Mouse (Mus musculus) induced T-regulatory cell, adult 2 months (primary cell): ENCODE data around the gene Naxe.
A peak's percentile ranks its signal among the peaks of the same experiment; 100 is the strongest.

Source experiments
- DNase-seq: peaks from one replicate; pipeline ENCODE4 v3.0.0-alpha.2; 2012; ENCODE audit warnings: low read depth

The Naxe gene

DNA sequence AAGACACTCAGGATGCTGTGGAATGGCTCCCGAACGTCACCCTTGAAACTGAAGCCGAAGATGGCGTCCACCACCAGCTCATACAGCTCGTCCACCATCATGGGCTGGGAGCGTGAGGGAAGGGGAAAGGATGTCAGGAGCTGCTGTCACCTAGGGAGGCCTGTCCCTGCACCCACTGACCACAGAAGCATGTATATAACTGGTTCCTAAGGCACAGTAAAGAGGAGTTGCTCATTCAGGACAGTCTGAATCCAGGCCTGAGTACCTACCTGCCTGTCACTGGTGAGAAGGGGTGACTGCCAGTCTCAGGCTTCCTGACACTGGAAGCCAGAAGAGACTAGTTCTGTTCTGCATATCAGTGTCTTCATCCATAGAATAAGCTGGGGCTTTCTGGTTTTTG is 1.3 kb downstream of the Naxe start:
- no peak for DNase-seq

DNA sequence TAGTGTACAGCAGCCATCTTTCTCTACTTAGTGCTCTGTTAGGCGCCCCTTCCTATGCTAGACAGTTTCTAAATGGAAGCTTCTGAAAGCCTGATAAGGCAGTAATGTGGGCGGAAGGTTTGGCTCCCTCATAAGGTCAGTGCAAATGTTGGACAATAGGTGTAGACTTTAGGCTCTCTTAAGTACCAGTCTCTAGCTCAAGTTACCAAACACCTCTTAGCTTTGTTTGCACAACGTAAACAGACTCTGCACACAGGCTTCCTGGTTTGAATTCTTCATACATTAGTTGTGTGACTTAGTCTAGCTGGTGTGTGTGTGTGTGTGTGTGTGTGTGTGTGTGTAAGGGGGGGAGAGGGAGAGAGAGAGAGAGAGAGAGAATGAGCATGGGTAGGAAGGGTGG is 8.8 kb downstream of the Naxe start:
- no peak for DNase-seq

DNA sequence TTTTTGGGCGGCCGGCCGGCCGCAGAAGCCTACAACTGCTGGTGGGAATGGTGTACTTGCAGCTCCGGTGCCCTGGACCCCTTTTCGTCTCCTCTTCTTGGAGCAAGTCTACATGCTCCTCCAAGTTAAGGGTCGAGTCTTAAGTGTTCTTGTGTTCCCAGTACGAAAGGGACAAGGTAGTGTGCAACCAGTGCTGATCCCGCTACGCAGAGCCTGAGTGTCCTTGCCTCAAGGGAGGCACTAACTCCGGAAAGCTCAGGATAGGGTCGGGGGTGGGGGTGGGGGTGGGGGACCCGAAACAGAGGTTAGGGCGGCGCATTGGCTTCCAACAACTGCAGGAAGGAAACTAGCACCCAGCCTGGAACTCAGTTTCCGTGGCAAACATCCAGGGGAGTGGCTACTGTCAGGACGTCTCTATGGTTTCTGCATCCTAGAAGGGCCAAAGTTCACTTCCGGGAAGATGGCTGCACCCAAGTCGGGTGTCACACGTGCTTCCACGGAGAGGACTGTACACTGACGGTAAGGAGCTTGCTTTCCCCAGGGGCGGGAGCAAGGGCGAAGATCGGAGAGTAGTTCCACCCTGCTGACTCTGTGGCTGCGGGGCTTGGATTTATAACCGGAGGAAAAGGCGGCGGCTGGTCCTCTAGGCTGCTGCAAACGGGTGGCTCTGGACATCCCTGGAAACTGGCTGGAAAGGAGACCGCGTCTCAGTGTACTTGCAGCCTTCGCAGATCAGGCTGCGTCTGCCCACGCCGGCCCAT is 15.5 kb downstream of the Naxe start, which contains the start of gene Gpatch4:
Gene Gpatch4, plus strand, starts transcription at position 448 of the 761 bp plus-strand sequence.
- peak; percentile 98 for DNase-seq

DNA sequence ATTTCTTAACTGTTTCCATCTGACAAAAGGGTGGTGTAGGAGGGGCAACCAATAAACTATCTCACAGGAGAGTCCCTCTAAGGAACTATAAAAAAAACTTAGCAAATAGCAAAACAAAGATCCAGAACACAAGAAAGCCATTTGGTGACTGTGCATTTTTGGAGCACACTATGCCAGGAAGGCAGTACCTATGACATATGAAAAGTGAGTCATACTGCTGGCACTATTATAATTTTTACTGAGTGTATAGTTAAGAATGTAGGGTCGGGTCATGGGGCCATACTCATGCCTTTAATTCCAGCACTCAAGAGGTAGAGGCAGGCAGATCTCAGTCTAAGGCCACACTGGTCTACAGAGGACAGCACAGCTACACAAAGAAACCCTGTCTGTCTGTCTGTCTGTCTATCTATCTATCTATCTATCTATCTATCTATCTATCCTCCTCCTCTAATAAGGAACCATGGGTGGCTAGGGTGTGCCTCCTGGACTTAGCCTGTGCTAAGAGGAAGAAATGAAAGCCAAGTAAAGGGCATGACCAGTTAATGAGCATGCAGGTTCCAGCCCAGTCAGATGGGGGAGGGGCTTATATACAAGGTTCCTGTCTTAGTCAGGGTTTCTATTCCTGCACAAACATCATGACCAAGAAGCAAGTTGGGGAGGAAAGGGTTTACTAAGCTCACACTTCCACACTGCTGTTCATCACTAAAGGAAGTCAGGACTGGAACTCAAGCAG is 22.6 kb downstream of the Naxe start:
- no peak for DNase-seq

DNA sequence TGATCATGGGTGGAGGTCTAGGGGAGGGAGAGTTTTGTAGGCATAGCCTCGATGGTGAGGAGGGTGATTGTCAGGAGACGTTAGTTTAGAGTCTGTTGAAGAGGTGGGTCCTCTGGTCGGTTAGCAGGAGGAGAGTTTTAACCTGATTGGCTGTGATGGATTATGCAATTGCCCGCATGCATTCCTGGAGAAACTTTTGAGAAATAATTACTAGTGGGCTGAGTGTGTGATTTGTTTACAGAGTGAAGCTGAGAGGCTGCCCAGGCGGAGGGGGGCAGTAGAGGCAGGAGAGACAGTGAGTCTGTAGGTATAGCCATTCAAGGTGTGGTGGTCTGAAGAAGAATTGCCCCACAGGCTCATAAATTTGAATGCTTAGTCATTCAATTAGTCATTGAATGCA is 24.8 kb downstream of the Naxe start:
- no peak for DNase-seq

DNA sequence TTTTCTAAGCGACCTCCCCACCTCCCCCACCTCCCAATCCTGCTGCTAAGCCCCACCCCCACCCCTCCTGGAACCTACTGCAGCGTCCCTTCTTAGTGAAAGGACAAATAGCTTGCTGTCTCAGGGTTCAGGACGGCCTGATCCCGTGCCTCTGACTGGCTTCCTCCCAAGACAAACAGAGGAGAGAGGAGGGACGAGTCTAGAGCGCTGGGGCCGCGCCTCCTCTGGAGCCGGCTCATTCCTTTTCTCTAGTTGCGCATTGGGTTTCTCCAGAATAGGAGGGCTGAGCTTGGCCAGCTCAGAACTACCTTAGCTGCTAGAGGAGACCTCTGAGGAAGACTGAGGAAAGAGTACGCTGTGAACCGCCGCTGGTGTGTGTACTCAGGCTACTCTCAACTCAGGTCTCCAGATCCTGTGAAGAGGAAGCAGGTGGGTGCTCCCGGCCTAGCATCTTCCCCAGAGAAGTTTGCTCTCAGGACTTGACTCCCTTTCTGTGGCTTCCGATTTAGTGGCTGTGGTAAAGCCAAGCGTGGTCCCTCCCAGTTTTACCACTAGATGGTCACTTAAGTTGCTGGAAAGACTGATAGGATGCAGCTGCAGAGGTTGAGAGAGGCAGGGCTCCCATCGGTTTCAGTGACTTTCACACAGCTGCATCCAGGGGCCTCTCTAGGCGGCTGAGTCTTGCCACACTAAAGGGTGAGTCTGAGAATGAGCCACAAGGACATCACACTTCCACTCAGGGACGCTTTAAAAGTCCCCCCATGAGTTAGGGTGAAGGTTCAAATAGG is 27.5 kb downstream of the Naxe start:
- no peak for DNase-seq

DNA sequence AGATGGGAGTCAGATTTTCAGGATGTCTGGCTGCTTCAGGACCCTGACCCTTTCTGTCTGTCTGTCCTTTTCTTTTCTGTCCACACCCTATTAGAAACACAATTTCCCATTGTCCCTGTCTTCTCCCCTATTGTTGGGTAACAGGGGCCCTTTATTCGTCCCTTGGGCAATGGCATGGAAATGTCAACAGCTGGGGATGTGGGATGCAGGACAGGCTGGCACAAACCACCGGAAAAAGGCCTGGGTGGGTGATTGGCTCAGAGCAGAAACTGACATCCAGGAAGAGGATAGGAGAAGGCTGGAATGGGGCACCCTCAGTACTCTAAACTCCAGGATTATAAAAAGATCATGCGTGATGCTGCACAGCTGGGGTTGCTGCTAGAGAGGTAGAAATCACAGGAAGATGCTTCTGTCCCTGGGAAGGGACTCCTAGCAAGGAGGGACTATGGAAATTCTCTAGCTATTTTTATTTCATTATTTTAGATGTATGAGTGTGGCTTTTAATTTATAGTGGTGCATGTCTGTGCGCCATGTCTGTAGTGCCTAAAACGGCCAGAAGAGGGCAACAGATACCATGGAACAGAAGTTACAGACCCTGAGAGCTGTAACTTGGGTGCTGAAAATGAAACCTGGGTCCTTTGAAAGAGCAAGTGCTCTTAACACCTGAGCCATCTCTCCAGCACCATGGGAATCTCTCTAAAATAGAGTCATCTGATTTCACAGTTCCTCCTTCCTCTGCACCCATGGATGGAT is 30.7 kb downstream of the Naxe start, which contains the start of gene Hapln2:
Gene Hapln2, minus strand, starts transcription at position 150 of the 753 bp plus-strand sequence.
- peak; percentile 63 for DNase-seq

DNA sequence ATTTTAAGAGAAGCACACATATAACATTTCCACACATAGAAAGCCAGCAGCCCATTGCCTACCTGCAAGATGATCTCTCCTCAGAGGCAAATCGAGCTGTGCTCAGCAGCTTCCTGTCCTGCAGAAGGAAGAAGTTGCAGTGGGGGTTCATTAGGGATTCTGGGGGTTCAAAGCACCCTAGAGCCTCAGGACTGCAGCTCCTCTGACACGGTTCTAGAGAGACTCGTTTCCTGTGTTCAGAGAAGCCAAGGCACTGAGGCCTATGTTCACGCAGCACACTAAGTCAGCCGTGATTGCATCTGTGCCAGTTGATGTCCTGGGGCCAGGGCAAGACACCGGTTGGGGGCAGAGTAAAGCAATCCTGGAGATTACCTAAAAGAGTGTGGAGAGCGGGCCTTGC is 31.5 kb downstream of the Naxe start:
- no peak for DNase-seq

DNA sequence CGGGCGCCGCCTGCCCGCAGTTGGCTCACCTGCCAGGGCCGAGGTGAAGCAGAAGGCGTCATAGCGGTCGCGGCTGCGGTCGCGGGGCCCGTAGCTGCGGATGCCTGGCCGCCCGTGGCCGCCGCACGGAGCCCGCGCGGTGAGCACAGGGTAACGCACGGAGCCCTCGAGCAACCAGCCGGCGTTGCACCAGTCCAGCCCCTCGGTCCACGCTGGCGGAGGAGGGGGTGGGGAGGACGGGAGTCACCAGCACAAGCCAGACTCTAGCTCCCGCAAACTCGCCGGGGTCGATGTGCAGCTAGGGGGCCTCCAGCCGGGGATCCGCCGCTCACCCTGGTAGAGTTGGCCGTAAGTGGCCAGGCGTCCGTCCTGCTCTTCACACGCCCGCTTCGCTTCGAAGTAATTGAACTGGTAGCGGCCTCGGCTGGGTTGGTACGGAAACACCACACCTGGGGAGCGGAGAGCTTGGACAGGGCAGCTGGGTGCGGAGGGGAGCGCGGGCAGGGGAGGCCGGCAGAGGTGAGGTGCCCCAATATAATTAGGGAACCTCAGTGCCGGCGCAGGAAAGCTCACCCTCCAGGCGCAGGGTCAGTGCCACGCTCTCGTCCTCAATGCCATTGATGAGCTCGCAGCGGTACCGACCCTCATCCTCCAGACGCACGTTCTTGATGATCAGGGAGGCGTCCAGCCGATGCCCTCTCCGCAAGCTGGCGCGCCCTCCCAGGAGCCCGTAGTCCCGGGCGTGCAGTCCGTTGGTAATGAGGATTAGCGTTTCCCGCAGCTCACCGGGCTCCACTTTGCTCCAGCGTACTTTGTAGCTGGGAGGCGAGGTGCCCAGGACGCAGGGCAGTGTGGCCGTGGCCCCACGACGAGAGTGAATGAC is 34.9 kb downstream of the Naxe start:
- DNase-seq, result no peak

DNA sequence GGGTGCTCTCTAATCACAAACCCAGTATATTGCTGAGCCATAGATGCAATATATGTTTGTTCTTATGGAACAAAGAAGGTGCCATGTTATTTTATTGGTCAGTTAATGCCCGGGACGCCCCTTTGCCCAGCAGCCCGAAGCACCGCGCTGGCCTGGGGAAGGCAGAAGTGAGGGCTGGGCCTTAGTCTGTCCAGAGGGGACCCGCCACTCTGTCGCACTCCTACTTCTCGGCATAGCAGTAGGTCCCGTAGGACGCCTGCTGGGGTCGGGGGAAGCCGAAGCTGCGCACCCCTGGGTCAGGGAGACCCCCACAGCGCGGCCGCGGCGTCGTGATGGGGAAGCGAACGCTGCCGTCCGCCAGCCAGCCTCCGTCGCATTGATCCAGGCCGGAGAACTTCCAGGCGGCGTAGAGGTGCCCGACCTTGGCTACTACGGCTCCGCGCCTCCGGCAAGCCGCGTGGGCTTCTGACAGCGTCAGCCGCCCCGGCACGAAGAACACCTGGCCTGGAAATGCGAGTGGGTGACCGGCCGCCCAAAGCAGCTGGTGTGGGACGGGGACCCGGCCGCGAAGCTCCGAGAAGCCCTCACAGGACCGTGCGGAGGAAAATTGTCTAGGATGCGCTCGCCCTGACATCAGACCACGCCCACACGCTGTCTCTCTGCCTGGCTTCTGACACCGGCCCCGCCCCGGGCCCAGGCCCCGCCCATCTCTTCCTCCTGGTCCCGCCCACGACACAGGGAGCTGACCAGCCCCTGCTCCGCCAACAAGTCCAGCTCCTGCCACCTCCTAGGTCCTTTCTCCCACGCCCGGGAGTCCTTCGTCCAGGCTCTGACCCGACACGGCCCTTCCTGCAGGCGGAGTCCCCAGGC is 35.7 kb downstream of the Naxe start:
- peak; percentile 88 for DNase-seq

DNA sequence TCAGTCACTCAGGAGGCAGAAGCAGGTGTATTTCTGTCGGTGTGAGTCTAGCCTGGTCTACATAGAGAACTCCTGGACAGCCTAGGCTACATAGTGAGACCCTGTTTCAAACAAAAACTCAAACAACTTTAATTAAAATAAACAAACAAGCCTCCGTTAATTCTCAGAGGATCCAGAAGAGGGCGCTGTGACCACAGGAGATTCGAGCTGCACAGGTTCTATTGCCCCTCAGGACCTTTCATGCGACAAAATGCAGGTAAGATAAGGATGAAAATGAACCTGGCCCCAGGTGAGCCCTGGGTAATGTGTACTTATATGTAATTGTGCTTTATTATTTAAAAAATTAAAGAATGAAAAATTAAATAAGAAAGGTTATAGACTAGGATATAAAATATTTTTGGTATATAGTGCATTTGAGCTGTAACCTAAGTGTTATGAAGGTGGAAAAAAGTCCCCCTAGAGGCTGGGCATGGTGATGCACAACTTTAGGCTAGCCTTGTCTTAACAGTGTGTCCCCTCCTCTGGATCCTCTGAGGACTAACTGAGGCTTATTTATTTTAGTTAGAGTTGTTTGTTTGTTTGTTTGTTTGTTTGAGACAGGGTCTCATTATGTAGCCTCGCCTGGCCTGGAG is 47.5 kb downstream of the Naxe start:
- DNase-seq, result peak; percentile 76
